Mouse (Mus musculus) heart, postnatal 4 days (tissue): ENCODE data around the gene Htr1f. TPM values are rescaled to one million over a fixed set of nuclear protein-coding genes. Genes with fewer than 3 reads are reported as not detected.

ENCODE experiments used
- microRNA-seq, 2 experiments: library from miRNA; unstranded; fragments of <30 nt; microRNA quantifications; one replicate each; pipeline ENCODE4 v1.2.0; 2021 to 2022
- total RNA-seq, 2 experiments: library from RNA; stranded (reverse); gene quantifications; 2 replicates each; pipeline ENCODE4 v1.2.3; 2021

Htr1f gene
- total RNA-seq, 2 experiments from 2014 or later = not detected

Small RNA genes within 50 kb of the gene (microRNA-seq; reads per million reads assigned to microRNA genes)
- gene Gm23374 = 0 reads per million in 2 experiments
